Mouse (Mus musculus) midbrain, embryonic 13.5 days (tissue): Measurements from ENCODE around the gene Dennd5a. TPM values are rescaled to one million over a fixed set of nuclear protein-coding genes. Genes with fewer than 3 reads are reported as not detected.

Experiments used
- ATAC-seq: fragments of 200-750 bp; cut with Nextera tagmentation; 2 replicates; pipeline ENCODE4 v1.8.0; 2017; ENCODE audit warnings: mild to moderate bottlenecking, moderate TSS enrichment, moderate library complexity
- H3K27ac ChIP-seq: fragments of 300-500 bp; sonication (generic); 2 replicates; pipeline ENCODE4 v1.5.1; 2015; ENCODE audit warnings: inconsistent platforms, mild to moderate bottlenecking, moderate library complexity
- H3K27me3 ChIP-seq: fragments of 300-500 bp; sonication (generic); 2 replicates; pipeline ENCODE4 v1.6.1; 2015; ENCODE audit warnings: mild to moderate bottlenecking, inconsistent platforms
- H3K36me3 ChIP-seq: fragments of 300-500 bp; sonication (generic); 2 replicates; pipeline ENCODE4 v1.6.1; 2015; ENCODE audit warnings: mild to moderate bottlenecking, inconsistent platforms
- H3K4me1 ChIP-seq: fragments of 300-500 bp; sonication (generic); replicated peaks from 2 replicates; pipeline ENCODE4 v1.6.1; 2015; ENCODE audit warnings: inconsistent platforms
- H3K4me2 ChIP-seq: fragments of 300-500 bp; sonication (generic); replicated peaks from 2 replicates; pipeline ENCODE4 v1.6.1; 2015; ENCODE audit warnings: moderate library complexity, mild to moderate bottlenecking, inconsistent platforms
- H3K4me3 ChIP-seq: fragments of 300-500 bp; sonication (generic); replicated peaks from 2 replicates; pipeline ENCODE4 v1.5.1; 2015; ENCODE audit warnings: mild to moderate bottlenecking, inconsistent platforms
- H3K9ac ChIP-seq: fragments of 300-500 bp; sonication (generic); replicated peaks from 2 replicates; pipeline ENCODE4 v1.6.1; 2015; ENCODE audit warnings: mild to moderate bottlenecking, inconsistent platforms
- H3K9me3 ChIP-seq: fragments of 300-500 bp; sonication (generic); 2 replicates; pipeline ENCODE4 v1.6.1; 2016; ENCODE audit warnings: mild to moderate bottlenecking, inconsistent platforms
- WGBS: fragments of 180-500 bp; shearing (Covaris S2); methylation state at CpG from one replicate; pipeline ENCODE4 v1.1.7; 2015; 5-methylcytosine and 5-hydroxymethylcytosine counted together
- polyA plus RNA-seq: library from polyadenylated mRNA; unstranded; fragments of >200 nt; fragmentation: Nextera tagmentation; extraction: Ambion mirVana; gene quantifications from 2 replicates; pipeline ENCODE4 v1.2.1, GENCODE M21; 2015

The Dennd5a gene
- polyA plus RNA-seq, 1 experiment from 2014 or later: 44.8 TPM

DNA sequence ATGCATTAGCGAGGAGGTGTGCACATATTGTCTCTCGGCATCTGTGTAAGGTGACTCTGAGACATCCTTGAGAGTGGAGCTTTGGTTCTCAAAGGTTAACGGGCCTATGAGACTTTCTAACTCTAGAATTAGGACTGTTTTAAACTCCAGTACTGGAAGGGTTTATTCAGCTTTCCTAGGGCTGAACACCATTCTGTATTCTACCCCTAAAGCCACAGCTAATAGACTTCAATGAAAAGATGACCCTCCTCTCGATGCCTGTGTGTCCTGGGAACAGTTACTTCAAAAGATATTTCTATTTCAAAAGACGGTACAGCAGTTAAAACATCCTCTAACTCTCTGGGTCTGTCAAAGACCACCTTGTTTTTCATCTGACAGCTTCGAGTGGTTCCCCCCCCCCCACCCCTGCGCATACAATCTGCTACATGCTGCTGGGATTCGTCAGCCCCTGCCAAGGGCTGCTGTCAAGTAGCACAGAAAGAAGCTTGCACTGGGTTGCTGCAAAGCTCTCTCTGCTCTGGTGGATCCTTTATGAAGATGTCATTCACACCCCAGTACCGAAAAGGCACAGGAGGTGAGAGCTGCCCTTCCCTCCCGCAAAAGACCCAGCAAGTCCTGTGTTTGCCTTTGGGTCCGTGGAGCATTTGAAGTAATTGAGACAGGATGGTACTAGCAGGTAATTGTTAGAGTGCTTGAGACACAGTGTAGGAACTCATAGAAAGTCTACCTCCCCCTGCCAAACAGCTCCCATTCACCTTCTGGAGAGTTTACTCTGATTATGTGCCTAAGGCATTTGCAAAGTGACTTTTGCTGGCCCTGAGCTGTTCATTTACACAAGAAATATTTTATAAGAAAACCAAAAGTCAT, 111.2 kb downstream of the Dennd5a start:
- peak; percentile 77 for ATAC-seq
- no peak overlapping the region for H3K4me3 ChIP-seq
- 0 out of 2 replicates have a peak, but pooled peaks cover 3% of the 10 kb centered on the region for H3K27me3 ChIP-seq
- H3K27ac ChIP-seq: peak overlapping the region; percentile 26; the same call in 1 of the 2 replicates
- no peaks in the 10 kb centered on the region for H3K9me3 ChIP-seq
- WGBS: 24% methylated on average over 11 of the region's 11 CpGs
- H3K4me2 ChIP-seq: peak overlapping the region; percentile 1; the same call in 1 of the 2 replicates
- H3K4me1 ChIP-seq: peaks cover 27% of the 10 kb centered on the region
- no peaks in the 10 kb centered on the region for H3K36me3 ChIP-seq
- H3K9ac ChIP-seq: no peak overlapping the region

DNA sequence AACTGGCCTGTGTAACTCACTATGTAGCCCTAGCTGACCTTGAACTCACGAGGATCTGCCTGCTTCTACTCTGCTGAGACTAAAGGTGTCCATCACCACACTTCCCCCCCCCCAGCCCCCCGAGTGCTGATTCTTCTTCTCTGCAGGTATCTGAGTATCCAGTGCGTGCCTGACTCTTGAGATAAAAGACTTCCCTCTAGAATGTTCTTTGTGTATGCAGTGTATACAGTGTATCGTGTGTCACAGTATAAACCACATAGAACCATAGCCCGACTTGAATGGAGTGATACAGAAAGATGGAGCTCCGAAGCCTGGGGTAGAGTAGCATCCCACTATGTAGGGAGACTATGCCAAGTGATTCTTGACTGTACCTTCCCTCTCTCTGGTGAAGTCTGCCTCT, 116.2 kb downstream of the Dennd5a start:
- 87% methylated on average over 6 of the region's 6 CpGs for WGBS

More for the DNA sequence above, 116.2 kb downstream of the Dennd5a start:
- Histone ChIP-seq H3K9ac (no peak overlapping the region), H3K27ac (no peak overlapping the region), H3K4me1 (peaks cover 6% of the 10 kb centered on the region), H3K4me3 (no peak overlapping the region), H3K9me3 (no peaks in the 10 kb centered on the region), H3K36me3 (no peaks in the 10 kb centered on the region), H3K4me2 (no peak overlapping the region), H3K27me3 (no peaks in the 10 kb centered on the region)
- ATAC-seq: no peak

Other genes with a start within 250 kb of the Dennd5a start
- gene BC051019, start 236.6 kb downstream of the Dennd5a start, polyA plus RNA-seq: not detected in 2 replicates
- 0.40 TPM in 1 of 2 replicates, not detected in the other for gene Ascl3, start 228.7 kb downstream of the Dennd5a start, polyA plus RNA-seq
- gene Tmem9b, start 207.6 kb downstream of the Dennd5a start, polyA plus RNA-seq: 86.2 and 91.1 TPM in 2 replicates
- 2.0 and 2.2 TPM in 2 replicates for gene Nrip3, start 178.4 kb downstream of the Dennd5a start, polyA plus RNA-seq
- 1.5 and 1.7 TPM in 2 replicates for gene Scube2, start 94.8 kb downstream of the Dennd5a start, polyA plus RNA-seq
- 66.1 and 73.4 TPM in 2 replicates for gene Tmem41b, start 26.5 kb upstream of the Dennd5a start, polyA plus RNA-seq
- 44.5 and 46.2 TPM in 2 replicates for gene Ipo7, start 57.8 kb upstream of the Dennd5a start, polyA plus RNA-seq
- gene Zfp143, start 100.7 kb upstream of the Dennd5a start, polyA plus RNA-seq: 23.1 and 27.1 TPM in 2 replicates
- gene Wee1, start 161.6 kb upstream of the Dennd5a start, polyA plus RNA-seq: 7.3 and 9.8 TPM in 2 replicates